ENCODE assay signal across 9 mouse cellular contexts in genomic region chr2:158306696-158307049, GRCm38 (mm10). TPM values are rescaled to one million over a fixed set of nuclear protein-coding genes. Genes with fewer than 3 reads are reported as not detected.
DNase-seq lines count a peak whose midpoint lies in the region; ATAC-seq and TF ChIP-seq lines count a peak whose summit lies in the region.
"Had no signal": no experiment of that assay in that cellular context is flagged by ENCODE, and none has a peak within 500 bp of the region (broad histone marks: within the 10 kb centered on the region; RNA-seq: fewer than 3 reads in every experiment).

No protein-coding gene starts in this region.

- no peak overlapping the region for H3K9ac ChIP-seq in heart, embryonic 12.5 days
- H3K9ac ChIP-seq in lung, postnatal 0 days (replicated peaks; ENCODE audit: low read depth) = no peak overlapping the region
- H3K9ac ChIP-seq in stomach, embryonic 15.5 days = no peak overlapping the region

- peak overlapping the region; percentile 73 for H3K27ac ChIP-seq in heart, embryonic 12.5 days (ENCODE audit: poor library complexity, severe bottlenecking)
- H3K27ac ChIP-seq in lung, postnatal 0 days (ENCODE audit: low read length) = peak overlapping the region; percentile 80
- H3K27ac ChIP-seq in limb, embryonic 10.5 days = peak overlapping the region; percentile 81
- peak overlapping the region; percentile 28; the same call in 1 of the 2 replicates for H3K27ac ChIP-seq in stomach, embryonic 15.5 days

- TF ChIP-seq EP300 in lung, postnatal 0 days (IDR thresholded peaks at IDR 0.05) = no peak

- H3K36me3 ChIP-seq in heart, embryonic 12.5 days = no peaks in the 10 kb centered on the region
- no peaks in the 10 kb centered on the region for H3K36me3 ChIP-seq in lung, postnatal 0 days (ENCODE audit: insufficient read depth, low read length)
- H3K36me3 ChIP-seq in limb, embryonic 10.5 days = no peaks in the 10 kb centered on the region
- H3K36me3 ChIP-seq in stomach, embryonic 15.5 days = no peaks in the 10 kb centered on the region

- H3K27me3 ChIP-seq in heart, embryonic 12.5 days (replicated peaks) = no peaks in the 10 kb centered on the region
- no peaks in the 10 kb centered on the region for H3K27me3 ChIP-seq in lung, postnatal 0 days (replicated peaks; ENCODE audit: insufficient read depth, low read length)
- H3K27me3 ChIP-seq in limb, embryonic 10.5 days (ENCODE audit: low read depth, poor library complexity, severe bottlenecking) = no peaks in the 10 kb centered on the region
- no peaks in the 10 kb centered on the region for H3K27me3 ChIP-seq in stomach, embryonic 15.5 days (replicated peaks)

- peak overlapping the region; percentile 15; the same call in 1 of the 2 replicates for H3K4me3 ChIP-seq in heart, embryonic 12.5 days
- no peak overlapping the region for H3K4me3 ChIP-seq in lung, postnatal 0 days (ENCODE audit: low read depth, low read length)
- peak overlapping the region; percentile 26 for H3K4me3 ChIP-seq in limb, embryonic 10.5 days
- H3K4me3 ChIP-seq in stomach, embryonic 15.5 days (replicated peaks) = no peak overlapping the region

- H3K9me3 ChIP-seq in heart, embryonic 12.5 days (replicated peaks) = no peaks in the 10 kb centered on the region
- H3K9me3 ChIP-seq in lung, postnatal 0 days (ENCODE audit: low read length) = no peaks in the 10 kb centered on the region
- no peaks in the 10 kb centered on the region for H3K9me3 ChIP-seq in limb, embryonic 10.5 days (replicated peaks)
- no peaks in the 10 kb centered on the region for H3K9me3 ChIP-seq in stomach, embryonic 15.5 days

- peaks cover 12% of the 10 kb centered on the region for H3K4me1 ChIP-seq in heart, embryonic 12.5 days (replicated peaks)
- no peaks in the 10 kb centered on the region; the same call in 1 of the 2 replicates for H3K4me1 ChIP-seq in lung, postnatal 0 days (ENCODE audit: insufficient read depth, low read depth, low read length)
- H3K4me1 ChIP-seq in limb, embryonic 10.5 days = peaks cover 16% of the 10 kb centered on the region
- 0 out of 2 replicates have a peak, but pooled peaks cover 6% of the 10 kb centered on the region for H3K4me1 ChIP-seq in stomach, embryonic 15.5 days

- no peak for DNase-seq in heart, postnatal 36 days
- DNase-seq in lung, postnatal 0 days (ENCODE audit: low spot score) = peak; percentile 57
- DNase-seq in lung, postnatal 4 days = no peak
- no peak for DNase-seq in limb, embryonic 10.5 days (ENCODE audit: low spot score)
- DNase-seq in thymus, adult 18-20 months = no peak
- DNase-seq in ovary, adult 18-20 months (ENCODE audit: low spot score) = no peak
- DNase-seq: cerebellum, adult 9-11 months had no signal

- peak overlapping the region; percentile 50 for H3K4me2 ChIP-seq in heart, embryonic 12.5 days
- peak overlapping the region; percentile 32; the same call in 1 of the 2 replicates for H3K4me2 ChIP-seq in lung, postnatal 0 days (replicated peaks; ENCODE audit: low read depth, low read length)
- peak overlapping the region; percentile 3; the same call in 1 of the 2 replicates for H3K4me2 ChIP-seq in stomach, embryonic 15.5 days

- ATAC-seq in heart, embryonic 12.5 days (ENCODE audit: insufficient number of reproducible peaks, low FRiP score) = peak; percentile 30
- ATAC-seq in lung, postnatal 0 days = peak; percentile 42
- ATAC-seq in stomach, embryonic 15.5 days (ENCODE audit: insufficient read depth, low FRiP score, low read depth) = no peak

- intact Hi-C loops in heart, postnatal 36 days (cut with DNase I) = no loop called here

- TF ChIP-seq CTCF in lung, postnatal 0 days (IDR thresholded peaks at IDR 0.05) = no peak

- WGBS in heart, embryonic 12.5 days = 38% methylated on average over 6 of the region's 6 CpGs
- 29% methylated on average over 6 of the region's 6 CpGs for WGBS in lung, postnatal 0 days
- WGBS in limb, embryonic 10.5 days = 42% methylated on average over 6 of the region's 6 CpGs
- 34% methylated on average over 6 of the region's 6 CpGs for WGBS in stomach, embryonic 15.5 days

RNA-seq across cellular contexts. Expression of gene Lbp, which starts 0.4 kb away (rescaled TPM):
- polyA plus RNA-seq in heart, embryonic 12.5 days (2016; fragmentation: Nextera tagmentation; extraction: Ambion mirVana) = 12.3 and 13.3 TPM in 2 replicates
- total RNA-seq in heart, postnatal 36 days (2021) = 1 to 10 TPM; 6.8 to 7.2 TPM
- polyA plus RNA-seq in lung, postnatal 0 days (2015; fragmentation: Nextera tagmentation; extraction: Ambion mirVana) = 42.1 and 56.8 TPM in 2 replicates
- polyA plus RNA-seq in limb, embryonic 10.5 days (2016; fragmentation: Nextera tagmentation; extraction: Ambion mirVana) = 1.9 and 3.9 TPM in 2 replicates
- 6.0 and 8.2 TPM in 2 replicates for polyA plus RNA-seq in stomach, embryonic 15.5 days (2015; fragmentation: Nextera tagmentation; extraction: Ambion mirVana)

RNA-seq across cellular contexts. Expression of gene Bpi, which starts 48.8 kb away (rescaled TPM):
- not detected in 2 replicates for polyA plus RNA-seq in heart, embryonic 12.5 days (2016; fragmentation: Nextera tagmentation; extraction: Ambion mirVana)
- total RNA-seq in heart, postnatal 36 days (2021) = not detected
- not detected in 2 replicates for polyA plus RNA-seq in lung, postnatal 0 days (2015; fragmentation: Nextera tagmentation; extraction: Ambion mirVana)
- polyA plus RNA-seq in limb, embryonic 10.5 days (2016; fragmentation: Nextera tagmentation; extraction: Ambion mirVana) = not detected in 2 replicates
- not detected in 2 replicates for polyA plus RNA-seq in stomach, embryonic 15.5 days (2015; fragmentation: Nextera tagmentation; extraction: Ambion mirVana)

Comparison
In these comparisons a context has a peak if more than half of its experiments do, and no peak if none do; other contexts are left out.
1. H3K27ac ChIP-seq: peak in every context shown above with its lines; median percentile 81 in limb, embryonic 10.5 days; 80 in lung, postnatal 0 days; 73 in heart, embryonic 12.5 days; 28 in stomach, embryonic 15.5 days.
2. H3K4me3 ChIP-seq: peak in heart, embryonic 12.5 days (single experiment) and limb, embryonic 10.5 days (single experiment); none in lung, postnatal 0 days (single experiment) and stomach, embryonic 15.5 days (single experiment).
3. Peak in every context shown above with its lines, with median percentiles within 50 percentile points of each other: H3K4me2 ChIP-seq.